Mouse (Mus musculus) forebrain, embryonic 12.5 days (tissue): Measurements from ENCODE around the gene Ccna1. TPM values are rescaled to one million over a fixed set of nuclear protein-coding genes. Genes with fewer than 3 reads are reported as not detected.

ENCODE experiments used
- ATAC-seq: fragments of 200-750 bp; cut with Nextera tagmentation; 2 replicates; pipeline ENCODE4 v1.8.0; 2017; ENCODE audit warnings: moderate TSS enrichment; ENCODE audit not compliant: low FRiP score
- H3K27ac ChIP-seq: fragments of 300-500 bp; sonication (generic); 2 replicates; pipeline ENCODE4 v1.5.1; 2016; ENCODE audit warnings: mild to moderate bottlenecking
- H3K27me3 ChIP-seq: fragments of 300-500 bp; sonication (generic); 2 replicates; pipeline ENCODE4 v1.6.1; 2016; ENCODE audit warnings: mild to moderate bottlenecking
- H3K36me3 ChIP-seq: fragments of 300-500 bp; sonication (generic); replicated peaks from 2 replicates; pipeline ENCODE4 v1.6.1; 2016; ENCODE audit warnings: mild to moderate bottlenecking
- H3K4me1 ChIP-seq: fragments of 300-500 bp; sonication (generic); 2 replicates; pipeline ENCODE4 v1.6.1; 2016
- H3K4me2 ChIP-seq: fragments of 300-500 bp; sonication (generic); 2 replicates; pipeline ENCODE4 v1.6.1; 2016; ENCODE audit warnings: mild to moderate bottlenecking, moderate library complexity
- H3K4me3 ChIP-seq: fragments of 300-500 bp; sonication (generic); replicated peaks from 2 replicates; pipeline ENCODE4 v1.5.1; 2016; ENCODE audit warnings: mild to moderate bottlenecking
- H3K9ac ChIP-seq: fragments of 300-500 bp; sonication (generic); 2 replicates; pipeline ENCODE4 v1.6.1; 2016; ENCODE audit warnings: mild to moderate bottlenecking
- H3K9me3 ChIP-seq: fragments of 300-500 bp; sonication (generic); 2 replicates; pipeline ENCODE4 v1.6.1; 2016
- WGBS: fragments of 180-500 bp; shearing (Covaris S2); methylation state at CpG from one replicate; pipeline ENCODE4 v1.1.7; 2016; 5-methylcytosine and 5-hydroxymethylcytosine counted together
- polyA plus RNA-seq: library from polyadenylated mRNA; unstranded; fragments of >200 nt; fragmentation: Nextera tagmentation; extraction: Ambion mirVana; gene quantifications from 2 replicates; pipeline ENCODE4 v1.2.1, GENCODE M21; 2016

Gene Ccna1
- polyA plus RNA-seq, 1 experiment from 2014 or later, result 6.0 TPM

DNA sequence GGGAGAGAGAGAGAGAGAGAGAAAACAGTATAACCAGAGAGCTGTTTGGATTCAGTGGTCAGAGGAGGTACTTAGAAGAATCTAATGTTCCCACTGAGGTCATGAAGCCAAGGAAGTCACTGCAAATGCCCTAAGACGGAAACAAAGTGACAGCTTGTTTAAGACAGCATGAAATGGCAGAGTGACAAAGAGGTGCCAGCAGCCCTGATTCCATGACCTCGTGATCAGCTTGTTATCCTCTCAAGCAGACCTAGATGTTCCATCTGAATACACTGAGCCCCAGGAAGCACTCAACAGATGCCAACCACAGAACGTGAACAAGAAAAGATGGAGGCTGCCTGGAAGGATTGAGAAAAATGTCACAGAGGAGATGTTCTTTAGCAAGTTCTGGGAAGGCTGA is 30.4 kb upstream of the Ccna1 start:
- no peaks in the 10 kb centered on the region for H3K4me1 ChIP-seq
- H3K4me3 ChIP-seq, result no peak overlapping the region
- no peaks in the 10 kb centered on the region for H3K9me3 ChIP-seq
- H3K4me2 ChIP-seq, result no peak overlapping the region
- no peaks in the 10 kb centered on the region for H3K27me3 ChIP-seq
- H3K9ac ChIP-seq, result no peak overlapping the region
- H3K27ac ChIP-seq, result no peak overlapping the region
- 46% methylated on average over 3 of the region's 3 CpGs for WGBS
- no peaks in the 10 kb centered on the region for H3K36me3 ChIP-seq
- no peak for ATAC-seq

DNA sequence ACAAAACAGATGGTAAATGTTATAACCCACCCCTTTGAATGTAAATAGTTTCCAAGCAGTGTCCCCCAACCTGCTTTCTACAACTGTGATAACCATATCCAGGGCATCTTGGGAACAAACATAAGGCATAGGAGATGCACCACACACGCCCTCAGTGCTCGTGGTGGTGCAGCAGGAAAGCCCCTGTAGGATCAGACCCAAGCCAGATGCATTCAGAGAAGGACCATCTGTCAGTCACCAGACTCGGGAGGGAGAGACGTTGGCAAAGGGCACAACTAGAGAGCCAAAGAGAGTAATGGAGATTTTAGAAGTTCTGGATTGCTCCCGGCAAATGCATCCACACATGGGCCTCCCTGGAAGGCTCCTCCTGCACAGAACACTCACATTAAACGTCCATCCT is 29.5 kb upstream of the Ccna1 start:
- H3K27ac ChIP-seq, result no peak overlapping the region
- 66% methylated on average over 6 of the region's 6 CpGs for WGBS
- no peak for ATAC-seq
- H3K36me3 ChIP-seq, result no peaks in the 10 kb centered on the region
- no peak overlapping the region for H3K4me2 ChIP-seq
- no peaks in the 10 kb centered on the region for H3K27me3 ChIP-seq
- no peak overlapping the region for H3K9ac ChIP-seq
- no peaks in the 10 kb centered on the region for H3K9me3 ChIP-seq
- H3K4me3 ChIP-seq, result no peak overlapping the region
- no peaks in the 10 kb centered on the region for H3K4me1 ChIP-seq

DNA sequence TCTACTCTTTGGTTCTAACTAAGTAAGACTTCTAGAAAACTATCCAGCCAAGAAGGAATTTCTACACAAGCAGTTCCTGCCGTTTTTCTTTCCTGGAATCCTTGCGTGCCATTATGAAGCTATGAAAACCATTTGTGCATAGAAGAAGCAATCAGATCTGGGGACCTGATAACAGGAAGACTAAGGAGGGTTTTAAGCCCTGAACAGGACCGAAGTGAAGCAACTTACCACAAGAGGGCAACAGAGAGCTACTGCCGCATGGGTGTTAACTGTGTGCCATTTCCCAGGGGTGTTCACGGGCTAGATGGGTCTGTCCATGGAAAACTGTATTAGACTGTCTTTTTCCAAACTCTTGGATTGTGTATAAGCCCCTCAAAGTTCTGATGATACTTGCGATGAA is 24.8 kb upstream of the Ccna1 start:
- 18% methylated on average over 6 of the region's 6 CpGs for WGBS
- no peak overlapping the region for H3K4me2 ChIP-seq
- 0 out of 2 replicates have a peak, but pooled peaks cover 2% of the 10 kb centered on the region for H3K27me3 ChIP-seq
- H3K36me3 ChIP-seq, result no peaks in the 10 kb centered on the region
- H3K9me3 ChIP-seq, result no peaks in the 10 kb centered on the region
- no peak overlapping the region for H3K9ac ChIP-seq
- peak; percentile 80 for ATAC-seq
- no peak overlapping the region for H3K27ac ChIP-seq
- H3K4me3 ChIP-seq, result no peak overlapping the region
- peaks cover 5% of the 10 kb centered on the region for H3K4me1 ChIP-seq

DNA sequence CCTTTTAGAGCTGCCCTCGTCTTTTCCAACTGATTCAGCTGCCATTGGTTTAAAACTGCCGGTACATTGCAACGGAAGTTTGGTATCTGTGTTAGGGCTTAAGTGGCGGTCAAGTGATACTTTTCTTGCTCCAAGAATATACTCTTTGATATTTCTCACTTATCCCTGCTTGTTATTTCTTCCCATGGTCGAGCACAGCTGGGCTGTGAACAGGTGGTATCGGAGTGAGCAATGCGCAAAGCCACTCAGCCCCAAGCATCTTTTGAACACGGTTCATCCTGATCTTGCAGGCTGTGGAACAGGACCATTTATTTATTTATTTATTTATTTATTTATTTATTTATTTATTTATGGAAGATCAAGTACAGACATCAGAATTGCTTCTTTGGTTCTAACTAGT is 24.3 kb upstream of the Ccna1 start:
- WGBS, result 81% methylated on average over 8 of the region's 8 CpGs
- no peaks in the 10 kb centered on the region for H3K36me3 ChIP-seq

DNA sequence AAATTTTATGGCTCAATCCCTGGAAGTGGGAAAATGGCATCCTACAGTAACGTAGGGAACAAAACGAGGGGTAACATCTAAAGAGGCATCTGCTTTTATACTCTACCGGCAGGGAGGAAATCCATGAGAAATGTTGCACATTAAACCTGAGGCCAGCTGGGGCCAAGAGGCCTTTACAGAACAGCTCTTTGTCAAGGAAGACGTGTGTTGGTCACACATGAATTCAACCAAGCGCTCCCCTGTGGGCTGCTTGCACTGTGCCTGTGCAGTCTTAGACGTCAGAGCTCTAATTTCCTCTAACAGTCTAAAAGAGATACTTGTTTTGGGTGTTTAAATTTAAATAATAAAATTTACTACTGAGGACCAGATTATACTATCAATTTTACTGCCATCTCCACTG is 22.9 kb upstream of the Ccna1 start:
- Histone ChIP-seq H3K27ac (no peak overlapping the region), H3K27me3 (0 out of 2 replicates have a peak, but pooled peaks cover 2% of the 10 kb centered on the region), H3K36me3 (no peaks in the 10 kb centered on the region), H3K9me3 (no peaks in the 10 kb centered on the region), H3K4me3 (no peak overlapping the region), H3K9ac (no peak overlapping the region), H3K4me2 (no peak overlapping the region), H3K4me1 (peaks cover 5% of the 10 kb centered on the region)
- no peak for ATAC-seq
- WGBS, result 46% methylated on average over 6 of the region's 6 CpGs

More for the DNA sequence above, 24.3 kb upstream of the Ccna1 start:
- Histone ChIP-seq H3K9ac (no peak overlapping the region), H3K9me3 (no peaks in the 10 kb centered on the region), H3K27ac (no peak overlapping the region), H3K4me2 (no peak overlapping the region), H3K27me3 (0 out of 2 replicates have a peak, but pooled peaks cover 2% of the 10 kb centered on the region), H3K4me3 (no peak overlapping the region), H3K4me1 (peaks cover 5% of the 10 kb centered on the region)
- ATAC-seq, result no peak

DNA sequence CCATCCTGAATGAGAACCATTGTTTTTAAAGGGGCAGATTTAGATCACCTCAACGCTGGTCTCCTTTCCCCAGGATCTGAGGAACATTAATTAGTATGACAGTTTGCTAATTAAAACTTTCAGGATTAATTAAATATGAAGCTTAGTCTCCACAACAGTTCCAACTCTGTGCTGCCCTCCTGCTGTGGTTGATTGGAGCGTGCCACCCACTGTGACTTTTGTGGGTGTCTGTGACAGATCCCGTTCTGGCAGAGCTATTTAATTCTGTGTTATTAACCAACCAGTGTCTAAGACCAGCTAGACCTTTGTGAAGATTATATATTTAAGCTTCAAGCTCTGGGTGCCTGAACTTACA is 20.0 kb upstream of the Ccna1 start:
- H3K9me3 ChIP-seq, result no peaks in the 10 kb centered on the region
- H3K36me3 ChIP-seq, result no peaks in the 10 kb centered on the region
- no peak overlapping the region for H3K27ac ChIP-seq
- no peak overlapping the region for H3K9ac ChIP-seq
- ATAC-seq, result peak; percentile 74; the same call in 1 of the 2 replicates
- peaks cover 5% of the 10 kb centered on the region for H3K4me1 ChIP-seq
- 0 out of 2 replicates have a peak, but pooled peaks cover 2% of the 10 kb centered on the region for H3K27me3 ChIP-seq
- H3K4me3 ChIP-seq, result no peak overlapping the region
- H3K4me2 ChIP-seq, result no peak overlapping the region
- WGBS, result 21% methylated on average over 3 of the region's 3 CpGs

DNA sequence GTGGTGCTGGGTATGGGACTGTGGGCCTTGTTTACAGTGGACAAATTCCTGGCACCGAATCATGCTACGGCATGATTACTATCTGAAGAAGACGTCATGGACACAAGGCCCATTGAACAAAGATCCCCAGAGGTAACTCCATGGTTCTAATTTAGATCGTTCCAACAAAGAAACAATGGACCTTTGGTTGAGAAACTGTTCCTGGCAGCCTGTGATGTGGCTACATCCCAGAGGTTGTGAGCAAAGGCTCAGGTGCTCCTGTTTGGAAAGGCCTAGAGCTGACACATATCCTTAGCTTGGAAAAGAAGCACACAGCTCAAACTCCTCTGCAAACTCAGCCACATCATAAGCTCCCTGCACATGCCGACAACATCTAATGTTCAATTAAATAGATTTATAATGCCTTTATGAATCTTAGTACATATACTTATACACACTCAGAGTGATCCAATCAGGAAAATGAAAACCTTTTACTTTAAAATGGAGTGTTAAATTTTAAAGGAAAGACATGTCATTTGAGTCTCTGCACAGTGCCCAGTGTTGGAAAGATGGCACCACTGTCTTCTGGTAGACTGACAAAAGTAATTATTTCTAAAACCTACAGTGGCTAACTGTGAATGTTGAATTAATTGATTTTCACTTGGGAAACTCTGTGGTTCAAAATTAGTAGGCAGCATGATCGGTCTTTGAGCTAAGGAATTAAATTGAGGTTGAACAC is 19.4 kb upstream of the Ccna1 start:
- H3K9ac ChIP-seq, result no peak overlapping the region
- no peaks in the 10 kb centered on the region for H3K9me3 ChIP-seq
- ATAC-seq, result peak; percentile 64; the same call in 1 of the 2 replicates
- peaks cover 5% of the 10 kb centered on the region for H3K4me1 ChIP-seq
- WGBS, result 60% methylated on average over 6 of the region's 6 CpGs
- 0 out of 2 replicates have a peak, but pooled peaks cover 2% of the 10 kb centered on the region for H3K27me3 ChIP-seq
- no peaks in the 10 kb centered on the region for H3K36me3 ChIP-seq
- no peak overlapping the region for H3K4me3 ChIP-seq
- no peak overlapping the region for H3K4me2 ChIP-seq
- H3K27ac ChIP-seq, result peak overlapping the region; percentile 68; the same call in 1 of the 2 replicates

DNA sequence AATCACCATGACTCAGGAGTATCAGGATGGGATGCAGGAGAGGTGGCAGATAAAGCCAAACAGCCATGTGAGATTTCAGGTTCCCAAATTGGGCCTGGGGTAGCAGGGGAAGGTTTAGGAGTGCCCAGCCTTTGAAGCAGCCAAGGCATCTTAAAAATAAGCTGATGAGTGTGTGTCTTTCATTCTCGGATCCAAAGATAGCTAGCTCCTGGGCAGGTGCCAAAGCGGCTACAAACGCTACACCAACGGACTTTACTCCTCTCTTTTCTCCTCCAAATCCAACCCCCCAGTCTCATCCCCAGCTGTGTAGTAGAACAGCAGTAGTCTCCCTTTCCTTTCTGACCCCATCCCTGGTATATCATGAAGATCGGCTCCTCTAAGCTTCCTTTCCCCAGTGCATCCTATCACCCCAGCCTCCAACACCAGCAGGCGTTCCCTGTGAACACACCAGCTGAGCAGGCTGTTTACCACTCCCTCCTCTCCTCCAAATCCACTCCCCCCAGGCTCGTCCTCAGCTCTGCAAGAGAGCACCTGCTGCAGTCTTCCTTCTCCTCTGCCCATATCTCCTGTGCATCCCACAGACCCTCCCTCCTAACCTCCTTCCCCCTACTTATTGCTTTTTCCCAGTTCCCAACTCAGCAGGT is 12.6 kb upstream of the Ccna1 start:
- H3K4me3 ChIP-seq, result no peak overlapping the region
- no peaks in the 10 kb centered on the region for H3K36me3 ChIP-seq
- H3K4me2 ChIP-seq, result no peak overlapping the region
- no peak overlapping the region for H3K27ac ChIP-seq
- H3K27me3 ChIP-seq, result peaks cover 10% of the 10 kb centered on the region; the same call in 1 of the 2 replicates
- no peak for ATAC-seq
- WGBS, result 36% methylated on average over 7 of the region's 7 CpGs
- peaks cover 6% of the 10 kb centered on the region for H3K4me1 ChIP-seq
- no peaks in the 10 kb centered on the region for H3K9me3 ChIP-seq
- no peak overlapping the region for H3K9ac ChIP-seq

DNA sequence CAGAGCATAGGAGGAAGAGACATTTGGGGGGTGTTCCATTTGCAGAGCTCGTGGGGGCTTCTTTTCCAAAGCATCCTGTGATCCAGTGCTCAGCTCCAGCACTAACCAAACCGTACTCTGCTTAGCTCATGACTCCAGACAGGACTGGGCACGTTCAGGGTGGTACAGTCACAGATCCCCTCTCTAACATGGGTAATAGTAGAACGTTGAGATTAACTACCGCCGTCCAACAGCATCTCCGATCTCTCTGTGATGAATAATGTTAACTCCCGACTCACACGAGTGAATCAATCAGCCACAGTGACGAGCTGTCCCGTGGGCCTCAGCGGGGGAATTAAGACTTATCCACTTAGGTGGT is 11.3 kb upstream of the Ccna1 start:
- H3K36me3 ChIP-seq, result no peaks in the 10 kb centered on the region
- no peaks in the 10 kb centered on the region for H3K9me3 ChIP-seq
- H3K4me3 ChIP-seq, result no peak overlapping the region
- ATAC-seq, result 0 out of 2 replicates have a peak, but pooled peaks have one; percentile 34
- peaks cover 10% of the 10 kb centered on the region; the same call in 1 of the 2 replicates for H3K27me3 ChIP-seq
- H3K4me1 ChIP-seq, result peaks cover 6% of the 10 kb centered on the region
- no peak overlapping the region for H3K27ac ChIP-seq
- WGBS, result 71% methylated on average over 12 of the region's 12 CpGs
- H3K4me2 ChIP-seq, result no peak overlapping the region
- no peak overlapping the region for H3K9ac ChIP-seq

DNA sequence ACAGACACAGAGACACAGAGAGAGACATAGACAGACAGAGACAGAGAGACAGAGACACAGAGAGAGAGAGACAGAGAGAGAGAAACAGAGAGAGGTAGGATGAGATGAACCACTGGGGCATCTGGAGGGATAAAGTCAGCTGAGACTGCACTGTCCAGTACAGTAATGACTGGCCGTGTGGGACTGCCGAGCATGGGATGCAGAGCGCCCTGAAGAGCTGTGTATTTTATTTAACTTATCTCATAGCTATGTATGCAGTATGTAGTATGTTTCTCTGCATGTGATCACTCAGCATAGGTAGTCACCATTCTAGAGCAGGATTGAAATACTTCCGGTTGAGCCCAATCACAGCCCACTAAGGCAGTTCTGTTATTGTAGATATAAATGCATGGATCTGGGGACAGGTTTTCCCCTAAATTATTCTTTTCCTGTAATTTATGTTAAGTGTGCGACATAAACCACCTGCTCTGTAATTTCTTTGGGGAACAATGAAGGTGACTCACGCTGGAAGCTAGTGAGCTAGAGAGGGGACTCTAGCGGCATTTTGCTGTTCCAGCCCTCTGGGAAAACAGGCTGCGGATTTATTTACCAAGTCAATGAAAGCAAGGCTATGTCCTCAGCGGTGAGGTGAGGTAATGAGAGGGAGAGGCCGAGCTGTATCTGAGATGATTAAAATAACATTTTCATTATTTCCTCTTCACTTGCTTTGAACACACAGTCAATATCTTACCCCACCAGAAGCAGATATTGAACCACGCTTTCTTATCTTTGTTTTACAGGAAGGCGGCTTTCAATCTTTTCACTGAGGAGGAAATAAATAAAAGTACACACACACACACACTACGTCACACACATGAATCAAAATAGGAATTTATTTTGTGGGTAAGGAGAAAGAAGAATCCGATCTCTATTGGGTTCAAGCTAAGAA is 10.7 kb upstream of the Ccna1 start:
- Histone ChIP-seq H3K9me3 (no peaks in the 10 kb centered on the region), H3K4me1 (peaks cover 6% of the 10 kb centered on the region), H3K27me3 (peaks cover 10% of the 10 kb centered on the region; the same call in 1 of the 2 replicates), H3K4me3 (no peak overlapping the region), H3K4me2 (no peak overlapping the region), H3K27ac (no peak overlapping the region), H3K9ac (no peak overlapping the region), H3K36me3 (no peaks in the 10 kb centered on the region)
- peak; percentile 32; the same call in 1 of the 2 replicates for ATAC-seq
- 59% methylated on average over 14 of the region's 14 CpGs for whole genome bisulfite sequencing

DNA sequence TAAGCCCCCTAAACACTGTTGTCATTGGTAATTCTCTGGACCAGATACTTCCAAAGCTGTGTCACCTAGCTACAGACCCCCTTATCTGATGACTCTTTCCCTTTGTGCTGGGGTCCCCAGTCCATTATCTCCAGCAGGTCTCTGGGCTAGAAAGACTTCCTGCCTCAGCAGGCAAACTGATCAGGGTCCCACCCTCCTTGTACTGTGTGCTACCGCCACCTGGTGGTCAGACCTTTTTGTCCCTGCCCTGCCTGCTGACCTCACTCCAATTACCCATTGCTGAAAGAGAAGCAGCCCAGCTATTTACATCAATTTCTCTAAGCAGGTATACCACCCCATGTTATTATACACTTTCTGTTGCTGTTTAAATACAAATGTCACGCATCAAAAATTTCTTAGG is 9.1 kb upstream of the Ccna1 start:
- Histone ChIP-seq H3K27ac (no peak overlapping the region), H3K36me3 (no peaks in the 10 kb centered on the region), H3K4me3 (no peak overlapping the region), H3K27me3 (peaks cover 10% of the 10 kb centered on the region; the same call in 1 of the 2 replicates), H3K9ac (no peak overlapping the region), H3K4me2 (no peak overlapping the region), H3K9me3 (no peaks in the 10 kb centered on the region), H3K4me1 (peaks cover 6% of the 10 kb centered on the region)
- ATAC-seq, result peak; percentile 75
- WGBS, result 9% methylated on average over 2 of the region's 2 CpGs

DNA sequence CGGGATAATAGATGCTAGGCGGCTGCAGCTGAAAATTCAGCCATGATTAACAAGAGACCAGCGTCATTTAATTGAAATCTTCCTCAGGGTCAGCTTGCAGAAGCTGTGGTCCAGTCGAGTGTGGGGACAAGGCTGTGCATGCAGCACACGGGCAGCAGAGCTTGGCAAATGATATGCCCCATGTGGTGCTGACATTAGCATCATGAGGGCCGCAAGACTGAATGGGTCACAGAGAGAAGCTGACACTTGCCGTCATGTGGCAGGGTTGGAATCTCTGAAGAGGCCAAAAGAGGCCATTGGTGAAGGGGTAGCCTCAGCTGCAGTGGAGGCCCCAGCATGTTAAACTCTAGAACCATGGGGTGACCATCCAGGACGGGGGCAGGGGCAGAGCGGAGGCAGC is 7.4 kb upstream of the Ccna1 start:
- peaks cover 6% of the 10 kb centered on the region for H3K4me1 ChIP-seq
- WGBS, result 73% methylated on average over 9 of the region's 9 CpGs
- ATAC-seq, result no peak
- H3K27me3 ChIP-seq, result peaks cover 11% of the 10 kb centered on the region
- no peak overlapping the region for H3K4me2 ChIP-seq
- no peak overlapping the region for H3K9ac ChIP-seq
- H3K36me3 ChIP-seq, result no peaks in the 10 kb centered on the region
- no peak overlapping the region for H3K4me3 ChIP-seq
- no peak overlapping the region for H3K27ac ChIP-seq
- no peaks in the 10 kb centered on the region for H3K9me3 ChIP-seq
